Mouse (Mus musculus): ENCODE measurements around the gene Metrn.

The Metrn gene

DNA sequence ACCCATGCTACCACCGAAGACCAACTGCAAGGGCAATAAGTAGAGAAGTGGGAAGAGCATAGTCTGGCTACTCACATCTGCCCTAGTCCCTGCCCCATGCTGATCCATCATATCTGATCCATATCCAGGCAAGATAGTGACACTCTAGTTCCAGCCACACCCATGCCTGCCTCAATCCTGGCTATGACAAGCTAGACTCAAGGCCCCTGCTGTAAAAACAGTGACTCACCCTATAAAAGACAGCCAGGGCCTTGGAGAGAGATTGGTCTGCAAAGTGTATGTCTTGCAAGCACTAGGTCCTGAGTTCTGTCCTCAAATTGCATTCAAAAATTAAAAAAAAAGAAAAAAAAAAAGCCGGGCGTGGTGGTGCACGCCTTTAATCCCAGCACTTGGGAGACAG lies 9.6 kb upstream of the Metrn start:
- no peak for DNase-seq

- DNase-seq, result no peak
Measured at GRCm38 (mm10) chr17:25802825-25803517, 6.0 kb upstream of the Metrn start.

DNA sequence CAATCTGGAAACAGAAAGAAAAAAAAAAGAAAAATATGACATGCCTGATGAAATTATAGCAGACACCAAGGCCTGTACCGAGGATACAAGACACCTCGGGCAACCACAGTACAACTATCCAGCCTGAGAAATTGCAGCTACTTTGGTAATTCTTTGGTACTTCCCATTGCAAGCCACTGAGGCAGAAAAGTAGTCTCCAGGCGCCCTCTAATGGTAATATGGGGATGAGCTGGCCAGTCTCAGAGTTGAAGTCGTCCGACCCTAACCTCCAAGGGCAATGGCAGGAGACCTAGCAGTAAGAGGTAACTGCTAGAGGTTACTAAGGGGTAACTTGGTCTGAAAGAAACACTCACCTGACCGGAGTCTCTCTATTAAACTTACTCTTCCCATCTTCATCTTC lies 4.1 kb upstream of the Metrn start:
- DNase-seq, result peak; percentile 86

DNA sequence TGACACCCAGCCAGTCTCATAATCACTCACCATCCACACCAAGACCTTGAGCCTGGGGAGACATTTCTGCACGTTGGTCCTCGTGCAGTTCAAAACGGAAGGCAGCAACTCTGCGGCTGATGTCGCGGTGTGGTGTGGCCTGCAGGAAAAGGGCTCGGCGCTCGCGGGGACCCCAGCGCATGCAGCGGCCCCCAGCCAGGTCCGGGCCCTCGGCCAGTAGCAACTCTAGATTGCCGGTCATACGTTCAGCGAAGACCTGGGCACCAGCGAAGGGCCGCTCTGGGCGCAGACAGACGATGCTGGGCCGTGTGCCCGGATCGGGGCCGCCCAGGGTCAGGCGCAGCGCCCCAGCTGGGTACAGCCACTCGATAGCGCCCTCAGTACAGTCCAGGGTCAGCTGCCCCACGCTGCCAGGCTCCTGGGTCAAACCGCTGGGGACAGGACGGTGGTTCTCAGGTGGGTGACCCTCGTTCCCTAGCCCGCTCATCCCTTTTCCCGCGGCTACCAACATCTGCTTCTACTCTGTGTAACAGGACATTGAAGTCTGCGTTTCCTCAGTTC lies 645 bp downstream of the Metrn start:
- no peak for DNase-seq

DNA sequence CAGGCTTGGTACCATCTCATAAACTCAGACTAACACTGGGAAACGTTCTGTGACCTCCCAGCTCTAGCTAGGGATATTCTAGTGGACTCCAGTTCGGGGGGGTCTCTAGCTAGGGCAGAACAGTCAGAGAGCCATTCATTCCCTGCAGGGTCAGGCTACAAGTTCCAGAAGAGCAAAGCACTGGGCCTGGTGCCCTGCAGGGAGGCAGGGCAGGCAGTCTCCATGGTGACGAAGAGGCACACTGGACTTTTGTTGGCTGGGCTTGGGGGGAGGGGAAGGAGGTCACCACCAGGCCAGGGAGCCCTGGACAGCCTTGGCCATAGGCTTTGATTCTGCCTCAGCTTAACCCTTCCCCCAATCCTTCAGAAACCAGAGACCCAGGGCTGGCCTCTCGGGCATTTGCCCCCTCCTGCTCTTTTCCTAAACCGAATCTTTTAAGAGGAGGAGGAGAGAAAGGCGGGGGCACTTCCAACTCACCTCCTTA lies 1.3 kb downstream of the Metrn start, which contains the start of gene AC134908.4:
Gene AC134908.4 (minus strand): TSS at position 51 of the 484 bp plus-strand sequence.
- DNase-seq, result no peak

GRCm38 (mm10) chr17:25794998-25795397 lies 1.9 kb downstream of the Metrn start:
- DNase-seq, result no peak

- no peak for DNase-seq
Measured at GRCm38 (mm10) chr17:25794197-25794596, 2.7 kb downstream of the Metrn start.

GRCm38 (mm10) chr17:25792615-25793014 lies 4.3 kb downstream of the Metrn start, which contains the start of gene Fam173a:
Fam173a (minus strand) TSS chr17:25792901.
- no peak for DNase-seq

DNA sequence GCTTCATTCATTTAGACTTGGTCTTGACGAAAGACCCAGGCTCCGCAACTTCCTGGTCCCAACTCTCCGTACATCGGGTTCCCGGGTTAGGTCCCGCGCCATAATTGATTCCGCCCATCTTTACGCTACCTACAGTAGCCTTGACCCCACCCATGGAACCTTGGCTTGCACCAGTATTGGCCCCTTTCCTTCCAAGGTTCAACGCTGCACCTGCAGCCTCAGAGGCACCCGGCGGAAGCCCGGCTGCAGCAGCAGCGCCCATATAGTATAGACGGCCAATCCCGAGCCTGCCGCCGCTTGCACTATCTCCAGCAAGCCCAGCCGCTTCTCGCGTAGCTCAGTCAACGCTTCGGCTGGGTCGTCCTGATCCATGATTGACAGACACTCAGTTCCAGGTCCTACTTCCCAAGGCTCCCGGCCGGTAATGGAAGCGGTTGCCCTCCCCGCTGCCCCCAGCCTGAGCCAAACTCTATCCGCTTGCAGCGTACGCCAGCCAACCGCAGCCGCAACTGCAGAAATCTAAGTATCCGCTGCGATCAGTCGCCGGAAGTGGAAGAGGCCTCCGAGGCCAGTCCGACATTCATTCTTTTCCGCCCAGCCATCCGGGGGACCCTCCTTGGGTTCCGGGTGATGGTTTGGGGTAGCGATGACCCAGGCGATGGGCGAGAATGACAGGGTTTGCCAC lies 5.0 kb downstream of the Metrn start:
- DNase-seq, result peak; percentile 86

GRCm38 (mm10) chr17:25791320-25791842 lies 5.6 kb downstream of the Metrn start:
- no peak for DNase-seq

DNA sequence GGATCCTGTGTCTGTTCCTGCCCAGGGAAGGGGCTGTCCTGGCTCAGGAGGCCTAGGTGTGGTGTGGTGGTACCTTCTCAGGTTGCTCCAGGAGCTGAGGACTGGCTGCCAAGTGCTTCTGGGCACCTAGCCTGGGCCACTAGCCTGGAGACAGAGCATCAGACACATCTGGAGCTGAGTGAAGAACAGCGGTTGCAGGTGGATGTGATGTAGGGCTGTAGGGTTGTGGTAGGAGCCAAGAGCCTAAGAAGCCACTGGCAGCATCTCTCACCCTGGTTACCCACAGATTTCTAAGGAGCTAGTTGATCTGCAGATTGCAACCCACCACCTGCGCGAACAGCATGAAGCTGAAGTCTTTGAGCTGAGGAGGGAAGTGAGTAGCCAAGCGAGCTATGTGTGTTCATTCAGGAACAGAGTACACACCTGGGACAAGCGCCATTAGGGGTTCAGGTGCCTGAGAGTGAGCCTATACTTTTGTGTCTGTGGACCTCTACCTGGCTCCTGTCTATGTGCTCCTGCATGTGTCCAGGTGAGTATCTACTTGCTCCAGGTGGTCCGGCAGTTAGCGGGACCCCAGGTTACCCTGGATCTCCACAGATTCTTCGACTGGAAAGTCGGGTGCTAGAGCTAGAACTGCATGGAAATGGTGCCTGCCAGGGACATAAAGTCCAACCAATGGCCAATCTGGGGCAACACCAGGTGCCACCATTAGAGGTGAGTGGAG lies 10.0 kb downstream of the Metrn start:
- DNase-seq, result no peak

GRCm38 (mm10) chr17:25786280-25786679 lies 10.7 kb downstream of the Metrn start, which contains the start of gene Ccdc78:
Ccdc78 (plus strand) TSS chr17:25786580.
- no peak for DNase-seq

DNA sequence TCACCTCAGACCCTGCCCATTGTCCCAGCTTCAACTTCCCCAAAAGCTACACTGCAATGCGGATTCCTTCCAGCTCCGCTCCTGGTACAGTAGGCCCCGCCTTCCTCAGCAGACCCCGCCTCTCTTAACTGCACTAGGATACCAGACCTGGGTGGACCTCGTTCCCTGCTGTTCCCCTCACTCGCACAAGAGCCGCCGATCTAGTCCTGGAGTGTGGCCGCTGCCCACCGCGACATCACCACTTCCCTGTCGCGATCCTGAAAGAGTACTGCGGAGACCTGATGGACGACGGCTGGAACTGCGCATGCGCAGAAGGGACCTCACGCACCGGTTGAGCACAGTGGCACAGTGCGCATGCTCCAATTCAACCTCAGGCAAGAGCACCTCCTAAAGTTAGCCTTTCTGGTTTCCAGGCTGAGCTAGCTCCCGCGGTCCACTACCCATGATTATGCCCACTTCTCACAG lies 11.6 kb downstream of the Metrn start, which contains the start of gene Haghl:
Gene Haghl (minus strand): TSS at position 393 of the 465 bp plus-strand sequence.
- peak; percentile 98 for DNase-seq

- DNase-seq, result peak; percentile 46
Measured at GRCm38 (mm10) chr17:25783861-25784574, 12.9 kb downstream of the Metrn start.

- peak; percentile 71 for DNase-seq
Measured at GRCm38 (mm10) chr17:25783086-25783485, 13.8 kb downstream of the Metrn start.

DNA sequence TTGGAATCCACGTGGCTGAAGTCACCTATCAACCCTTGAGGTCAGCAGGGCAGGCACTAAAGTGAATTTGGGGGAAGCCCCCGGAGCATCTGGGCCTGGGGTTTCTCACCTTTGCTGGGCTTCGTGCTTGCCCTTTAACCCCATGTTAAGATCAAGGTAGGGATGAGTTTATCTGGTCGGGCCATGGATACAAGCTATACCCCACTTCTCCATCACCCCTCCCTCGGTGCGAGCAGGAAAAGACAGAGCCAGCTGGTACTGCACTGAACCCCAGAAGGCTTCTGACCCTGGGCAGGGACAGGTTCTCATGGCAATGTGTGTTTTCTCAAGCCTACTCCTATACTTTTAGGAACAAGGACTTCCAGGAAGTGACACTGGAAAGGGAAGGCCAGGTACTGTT lies 15.6 kb downstream of the Metrn start:
- DNase-seq, result no peak

DNA sequence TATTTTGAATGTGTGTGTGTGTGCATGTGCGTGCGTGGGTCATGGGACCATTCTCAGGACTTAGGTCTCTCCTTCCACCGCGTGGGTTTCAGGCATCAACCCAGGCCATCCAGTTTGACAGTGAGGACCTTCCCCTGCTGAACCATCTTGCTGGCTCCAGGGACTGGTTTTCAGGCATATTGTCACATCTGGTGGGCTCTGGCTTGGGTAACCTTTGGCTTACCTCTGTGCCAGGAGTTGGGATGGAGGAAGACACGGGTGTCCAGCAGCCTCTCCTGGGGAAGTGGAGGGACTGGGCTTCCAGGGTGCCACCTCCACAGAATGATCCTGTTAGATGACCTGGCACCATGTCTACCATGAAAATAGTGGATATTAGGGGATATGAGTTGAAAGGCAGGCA lies 19.0 kb downstream of the Metrn start:
- DNase-seq, result no peak

DNA sequence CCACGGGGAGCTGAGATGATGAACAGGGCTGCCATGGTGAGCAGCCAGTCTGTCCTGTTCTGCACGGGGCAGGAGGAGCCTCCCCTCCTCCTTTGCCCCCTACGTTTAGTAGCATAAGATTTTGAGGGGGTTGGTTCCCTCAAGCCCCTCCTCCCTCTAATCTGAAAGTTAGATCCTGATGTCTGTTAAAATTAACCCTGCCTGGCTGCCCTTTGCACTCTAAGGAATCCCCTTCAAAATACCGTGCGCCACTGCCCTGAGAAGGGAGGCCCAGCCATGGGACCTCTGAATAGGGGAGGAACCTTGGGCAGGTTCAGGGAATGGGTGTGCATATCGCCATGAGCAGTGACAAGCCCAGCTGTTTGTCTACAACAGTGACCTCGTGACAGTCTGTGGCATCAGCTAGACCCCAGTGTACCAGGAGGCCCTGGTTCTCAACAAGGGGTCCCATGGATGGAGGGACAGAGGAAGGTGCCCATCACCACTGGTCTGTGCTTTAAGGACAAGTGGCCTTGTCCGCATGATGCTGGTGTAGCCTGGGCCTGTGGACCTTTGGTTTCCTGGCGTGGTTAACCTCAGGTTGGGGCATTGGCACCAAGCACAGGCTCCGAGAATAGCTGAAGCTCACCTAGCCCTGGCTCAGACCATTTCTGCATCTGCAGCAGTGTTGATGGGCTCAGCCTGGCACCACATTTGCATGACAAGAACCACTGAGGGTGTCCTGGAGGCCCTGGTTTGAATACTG lies 21.4 kb downstream of the Metrn start:
- DNase-seq, result peak; percentile 24

DNA sequence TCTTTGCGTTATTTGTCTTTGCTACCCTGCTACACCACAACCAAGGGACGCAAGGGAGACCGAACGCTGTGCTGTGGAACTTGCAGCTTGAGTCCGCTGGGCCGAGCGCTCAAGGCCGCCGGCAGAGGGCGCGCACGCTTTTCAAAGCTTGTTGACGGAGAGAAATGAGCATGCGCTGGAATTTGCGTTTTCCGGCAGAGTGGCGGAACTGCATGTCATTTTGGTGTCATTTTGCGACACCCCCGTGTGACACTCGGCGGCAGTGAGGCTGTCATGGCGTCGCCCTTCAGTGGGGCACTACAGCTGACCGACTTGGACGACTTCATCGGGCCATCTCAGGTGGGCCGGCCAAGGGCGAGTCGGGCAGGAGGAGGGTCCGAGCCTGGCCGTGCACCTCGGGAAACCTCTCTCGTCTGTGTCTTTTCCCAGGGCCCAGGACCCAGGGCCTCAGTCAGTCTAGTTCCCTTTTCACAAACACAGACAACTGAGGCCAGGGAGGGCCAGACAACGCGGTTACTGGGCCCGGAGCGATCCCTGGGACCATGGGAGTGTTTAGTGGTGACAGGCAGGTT lies 23.3 kb downstream of the Metrn start, which contains the start of gene Narfl:
Gene Narfl (plus strand): TSS at position 228 of the 572 bp plus-strand sequence.
- peak; percentile 98 for DNase-seq

DNA sequence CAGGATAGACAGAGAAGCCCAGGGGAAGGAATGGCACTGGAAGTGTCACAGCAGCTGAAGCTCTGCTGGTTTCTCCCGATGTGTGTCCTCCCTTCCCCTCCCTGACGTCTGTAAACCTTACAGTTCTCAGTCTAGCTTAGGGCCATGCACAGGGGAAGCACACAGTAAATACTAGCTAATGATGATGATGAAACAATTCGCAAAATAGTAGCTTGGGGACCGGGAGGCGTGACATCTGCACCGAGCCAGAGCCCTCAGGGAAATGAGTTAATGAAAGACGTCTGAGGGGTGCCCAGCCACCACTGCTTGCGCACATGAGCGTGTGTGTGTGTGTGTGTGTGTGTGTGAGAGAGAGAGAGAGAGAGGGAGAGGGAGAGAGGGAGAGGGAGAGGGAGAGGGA lies 27.6 kb downstream of the Metrn start:
- no peak for DNase-seq

DNA sequence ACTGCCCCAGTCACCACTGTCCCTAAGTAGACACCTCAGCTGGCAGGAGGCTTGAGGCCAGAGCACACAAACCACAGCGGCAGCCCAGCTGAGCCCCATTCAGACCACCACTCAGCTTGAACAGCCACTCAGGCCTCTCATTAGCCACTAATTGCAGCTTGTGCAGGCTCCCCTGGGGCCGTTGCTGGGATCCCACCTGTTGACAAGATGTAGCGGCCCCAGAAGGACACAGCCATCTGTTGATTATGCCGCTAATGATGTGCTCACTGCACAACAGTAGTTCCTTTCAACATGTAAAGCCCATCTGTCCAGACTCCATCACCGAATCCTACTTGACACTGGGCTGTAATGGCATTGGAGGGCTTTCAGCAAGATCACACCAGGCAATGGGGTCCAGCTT lies 31.1 kb downstream of the Metrn start:
- no peak for DNase-seq

Data from cerebellum, adult 9-10 months (tissue).